Mouse (Mus musculus): ENCODE measurements around the gene Sugt1.
A peak's percentile ranks its signal among the peaks of the same experiment; 100 is the strongest.

GRCm38 (mm10) chr14:79621143-79621542, 33.7 kb downstream of the Sugt1 start:
- no peak for TF ChIP-seq CTCF (IDR thresholded peaks at IDR 0.05; ENCODE audit: low read depth)
- TF ChIP-seq EP300 (IDR thresholded peaks at IDR 0.05; ENCODE audit: low read depth), result peak; percentile 23; the same call in 1 of the 2 replicates
